Mouse (Mus musculus) lung, adult 2 months (tissue): ENCODE data around the gene Gimap8.

Source experiments
- CTCF ChIP-seq: fragments of 200-500 bp; IDR thresholded peaks from 2 replicates; pipeline ENCODE4 v1.5.1; 2011; ENCODE audit warnings: mild to moderate bottlenecking, low read length, control low read depth; ENCODE audit not compliant: insufficient read depth
- POLR2A ChIP-seq: fragments of 200-500 bp; IDR thresholded peaks from 2 replicates; pipeline ENCODE4 v1.6.1; 2011; ENCODE audit warnings: low read depth, mild to moderate bottlenecking, control low read depth, low read length, borderline replicate concordance; ENCODE audit errors: extremely low read depth

DNA sequence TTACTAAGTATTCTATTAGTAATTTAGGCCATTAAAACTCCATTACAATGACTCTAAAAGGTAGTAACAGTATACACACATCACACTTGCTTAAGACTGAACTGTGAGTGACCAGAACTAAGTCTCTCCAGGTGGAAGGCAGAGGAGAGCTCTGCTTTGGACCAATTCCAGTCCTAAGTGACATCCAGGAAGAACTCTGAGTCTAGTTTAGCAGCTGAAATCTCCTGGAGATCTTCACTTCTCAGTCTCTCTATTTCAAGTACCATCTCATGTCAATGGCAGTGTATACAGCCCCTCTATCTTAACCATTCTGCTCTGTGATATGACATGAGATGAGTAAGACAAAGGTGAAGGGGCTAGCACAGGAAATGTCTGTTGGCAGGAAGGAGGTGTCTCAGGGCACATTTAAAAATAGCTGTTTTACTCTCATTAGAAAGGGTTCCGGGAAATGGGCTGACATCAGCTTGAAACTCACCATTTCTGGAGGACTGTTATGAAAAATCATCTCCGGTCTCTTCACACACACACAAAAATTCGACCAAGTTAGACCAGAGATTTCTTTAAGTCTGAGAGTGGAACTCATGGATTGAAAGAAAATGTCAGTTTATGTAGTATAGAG lies 34.5 kb downstream of the Gimap8 start:
- TF ChIP-seq CTCF, result no peak
- TF ChIP-seq POLR2A, result no peak
